Mouse (Mus musculus) layer of hippocampus, adult 2 months (tissue): ENCODE measurements at regions not wholly inside any gene's neighbourhood (a gene's known extent, or its start where the extent isn't known, plus 50 kb on each side); places are given as distances from the start of the nearest gene placed in this dataset.

Experiments
- DNase-seq, 2 experiments: peaks; one replicate each; pipeline ENCODE4 v3.0.0; 2022; ENCODE audit warnings: low spot score in 2 of 2
- H3K27ac ChIP-seq: fragments of 200-600 bp; 2 replicates; pipeline ENCODE4 v1.8.1; 2022
- H3K4me3 ChIP-seq: fragments of 200-600 bp; 2 replicates; pipeline ENCODE4 v1.8.1; 2022; ENCODE audit warnings: mild to moderate bottlenecking
- CTCF ChIP-seq: fragments of 200-600 bp; conservative IDR thresholded peaks from 2 replicates; pipeline ENCODE4 v1.8.1; 2022; ENCODE audit warnings: antibody characterized with exemption, mild to moderate bottlenecking, moderate library complexity

GRCm38 (mm10) chr7:73184208-73185070 lies 190.9 kb upstream of the Rgma start:
- Histone ChIP-seq H3K27ac (peak overlapping the region; percentile 85), H3K4me3 (no peak overlapping the region)
- TF ChIP-seq CTCF: no peak
- DNase-seq: no peak

DNA sequence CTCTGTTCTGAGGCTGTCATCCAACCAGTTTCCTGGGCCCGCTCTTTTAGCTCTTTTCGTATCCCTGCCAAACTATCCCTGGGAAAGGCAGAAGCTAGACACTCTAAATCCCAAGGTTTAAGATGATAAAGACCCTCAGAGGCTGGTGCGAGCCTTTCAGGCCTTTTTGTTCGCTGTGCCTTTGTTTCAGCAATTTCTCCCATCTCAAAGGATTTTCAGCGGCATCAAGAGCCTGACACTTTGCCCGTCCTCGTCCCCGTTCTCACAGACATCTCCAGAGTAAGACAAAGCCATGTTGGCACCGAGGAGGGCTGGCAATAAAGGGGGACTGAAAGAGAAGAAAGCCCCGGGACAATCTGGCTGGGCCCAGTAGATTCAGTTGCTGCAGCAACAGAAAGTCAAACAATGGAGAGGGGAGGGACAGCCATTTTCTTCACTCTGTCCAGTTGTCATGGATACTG lies 190.2 kb upstream of the Rgma start:
- Histone ChIP-seq H3K27ac (peak overlapping the region; percentile 85), H3K4me3 (no peak overlapping the region)
- no peak for TF ChIP-seq CTCF
- DNase-seq: peak in 1 of 2 experiments; percentile 65

DNA sequence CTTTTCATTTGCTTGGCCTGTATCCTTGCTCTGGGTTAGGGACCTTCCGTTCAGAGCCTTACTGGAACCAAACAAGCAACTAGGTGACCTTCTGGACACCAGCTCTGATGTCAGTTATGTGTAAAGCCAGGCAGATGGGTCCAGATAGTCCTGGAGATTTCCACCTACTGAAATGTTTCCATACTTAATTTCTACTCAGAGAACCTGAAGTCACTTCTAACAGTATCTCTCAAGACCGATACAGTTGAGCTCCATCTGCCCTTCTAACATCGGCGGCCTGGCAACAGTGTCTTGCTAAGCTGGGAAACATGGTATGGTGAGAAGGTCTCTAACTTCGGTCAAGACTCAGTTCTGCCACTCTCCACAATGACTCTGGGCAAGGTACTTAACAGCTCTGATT lies 189.7 kb upstream of the Rgma start:
- H3K27ac ChIP-seq: peak overlapping the region; percentile 85
- no peak for TF ChIP-seq CTCF
- DNase-seq: no peak
- no peak overlapping the region for H3K4me3 ChIP-seq

- DNase-seq: peak; percentile 61 to 76
- no peak for TF ChIP-seq CTCF
- Histone ChIP-seq H3K27ac (peak overlapping the region; percentile 85), H3K4me3 (no peak overlapping the region)
These were observed 188.8 kb upstream of the Rgma start for GRCm38 (mm10) chr7:73186501-73186900.

- Histone ChIP-seq H3K4me3 (no peak overlapping the region), H3K27ac (peak overlapping the region; percentile 83)
- DNase-seq: peak in 1 of 2 experiments; percentile 7
- TF ChIP-seq CTCF: no peak
These were observed 183.7 kb upstream of the Rgma start for GRCm38 (mm10) chr7:73191388-73192278.

GRCm38 (mm10) chr7:73192839-73193238 lies 182.5 kb upstream of the Rgma start:
- peak overlapping the region; percentile 83 for H3K27ac ChIP-seq
- TF ChIP-seq CTCF: no peak
- DNase-seq: no peak
- no peak overlapping the region for H3K4me3 ChIP-seq

- no peak for TF ChIP-seq CTCF
- peak in 1 of 2 experiments; percentile 4 for DNase-seq
- Histone ChIP-seq H3K27ac (peak overlapping the region; percentile 48), H3K4me3 (no peak overlapping the region)
These were observed 180.0 kb upstream of the Rgma start for GRCm38 (mm10) chr7:73195306-73195705.

DNA sequence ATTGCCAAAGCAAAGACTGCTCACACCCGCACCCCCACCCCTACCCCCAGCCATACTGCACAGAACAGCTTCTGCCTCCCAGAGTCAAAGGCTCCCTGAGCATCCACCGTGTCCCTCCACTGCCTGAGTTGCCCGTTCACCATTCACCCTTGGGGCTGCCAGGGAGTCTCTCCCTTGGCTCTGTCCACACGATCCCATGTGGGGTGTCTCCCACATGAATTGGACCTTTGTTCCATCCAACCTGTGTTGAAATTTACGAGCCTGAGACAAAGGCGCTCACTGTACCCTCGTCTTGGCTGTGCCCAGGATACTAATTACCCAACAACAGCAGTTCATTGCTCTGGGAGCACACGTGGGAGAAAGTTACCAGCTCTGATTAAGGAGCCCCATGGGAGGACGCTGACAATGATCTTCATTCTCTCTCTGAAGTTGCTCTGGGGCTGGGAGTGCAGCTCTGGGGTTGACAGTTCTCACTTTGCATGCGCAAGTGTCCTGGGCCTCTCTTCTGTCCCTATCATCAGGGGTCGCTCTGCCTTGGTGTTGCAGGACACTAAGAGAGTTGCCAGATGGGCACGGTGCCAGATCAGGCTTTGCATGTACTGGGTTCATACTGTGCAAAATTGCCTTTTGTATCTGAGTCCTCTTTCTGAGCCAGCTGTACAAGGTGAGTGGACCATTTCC lies 178.3 kb upstream of the Rgma start:
- no peak for TF ChIP-seq CTCF
- H3K27ac ChIP-seq: peak overlapping the region; percentile 84

GRCm38 (mm10) chr7:73198069-73198468 lies 177.2 kb upstream of the Rgma start:
- no peak overlapping the region for H3K4me3 ChIP-seq
- no peak for TF ChIP-seq CTCF
- peak in 1 of 2 experiments; percentile 7 for DNase-seq
- H3K27ac ChIP-seq: peak overlapping the region; percentile 84

More for the DNA sequence above, 178.3 kb upstream of the Rgma start:
- no peak overlapping the region for H3K4me3 ChIP-seq
- DNase-seq: peak; percentile 45 to 58

DNA sequence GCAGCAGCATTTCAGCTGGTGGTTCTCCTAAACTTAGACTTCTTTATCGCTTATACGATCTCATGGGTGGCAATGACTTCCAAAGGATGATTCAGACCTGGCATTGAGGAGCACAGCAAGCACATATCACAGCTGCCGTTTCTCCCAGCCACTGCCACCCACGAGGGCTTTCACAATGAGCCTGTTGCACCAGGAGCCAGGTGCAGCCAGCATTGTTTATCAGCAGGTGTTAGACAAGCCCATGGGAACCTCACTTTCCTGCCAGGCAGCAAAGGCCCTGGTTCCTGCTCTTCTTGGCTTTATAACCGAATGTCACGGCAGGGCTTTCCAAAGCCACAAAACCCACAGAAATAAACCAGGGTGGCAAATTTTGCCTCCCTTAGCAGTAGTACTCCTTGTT lies 175.3 kb upstream of the Rgma start:
- H3K27ac ChIP-seq: no peak overlapping the region
- no peak overlapping the region for H3K4me3 ChIP-seq
- DNase-seq: peak in 1 of 2 experiments; percentile 8
- no peak for TF ChIP-seq CTCF

GRCm38 (mm10) chr7:73201330-73201729 lies 174.0 kb upstream of the Rgma start:
- Histone ChIP-seq H3K4me3 (peak overlapping the region; percentile 8; the same call in 1 of the 2 replicates), H3K27ac (peak overlapping the region; percentile 54; the same call in 1 of the 2 replicates)
- TF ChIP-seq CTCF: no peak
- DNase-seq: peak in 1 of 2 experiments; percentile 9
